8 mouse cellular contexts compared by ENCODE assay signal in genomic region chr19:8954171-8954570, GRCm38 (mm10). TPM values are rescaled to one million over a fixed set of nuclear protein-coding genes. Genes with fewer than 3 reads are reported as not detected.
DNase-seq lines count a peak whose midpoint lies in the region; ATAC-seq and TF ChIP-seq lines count a peak whose summit lies in the region.

No protein-coding gene starts in this region.

- no peak for TF ChIP-seq POLR2A in ES-Bruce4 (IDR thresholded peaks at IDR 0.05; ENCODE audit: insufficient read depth, low read length)

- TF ChIP-seq CTCF in ES-Bruce4 (IDR thresholded peaks at IDR 0.05; ENCODE audit: low read depth, low read length) = no peak

- H3K4me3 ChIP-seq in heart, embryonic 16.5 days (ENCODE audit: low read length) = peak overlapping the region; percentile 98
- peak overlapping the region; percentile 96 for H3K4me3 ChIP-seq in ES-Bruce4 (ENCODE audit: low read depth, low read length)
- H3K4me3 ChIP-seq in forebrain, embryonic 16.5 days (replicated peaks; ENCODE audit: low read length) = peak overlapping the region; percentile 79
- peak overlapping the region; percentile 81 for H3K4me3 ChIP-seq in midbrain, embryonic 10.5 days

- peak overlapping the region; percentile 85 for H3K27ac ChIP-seq in heart, embryonic 16.5 days (ENCODE audit: low read length)
- H3K27ac ChIP-seq in ES-Bruce4 (ENCODE audit: insufficient read depth, low read length) = peak overlapping the region; percentile 41
- H3K27ac ChIP-seq in forebrain, embryonic 16.5 days (ENCODE audit: low read length) = peak overlapping the region; percentile 73
- H3K27ac ChIP-seq in midbrain, embryonic 10.5 days (replicated peaks) = peak overlapping the region; percentile 86

- peaks cover 16% of the 10 kb centered on the region for H3K4me1 ChIP-seq in heart, embryonic 16.5 days (ENCODE audit: control insufficient read depth, insufficient read depth, low read length)
- no peaks in the 10 kb centered on the region for H3K4me1 ChIP-seq in ES-Bruce4 (ENCODE audit: control insufficient read depth, insufficient read depth, low read length)
- peaks cover 35% of the 10 kb centered on the region for H3K4me1 ChIP-seq in forebrain, embryonic 16.5 days (replicated peaks; ENCODE audit: control insufficient read depth, insufficient read depth, low read length)
- H3K4me1 ChIP-seq in midbrain, embryonic 10.5 days = peaks cover 27% of the 10 kb centered on the region

- ATAC-seq in heart, embryonic 16.5 days (replicated peaks; ENCODE audit: extremely low read depth, insufficient read depth, low FRiP score) = no peak
- no peak for ATAC-seq in forebrain, embryonic 16.5 days

- no peak for DNase-seq in heart, postnatal 36 days
- no peak for DNase-seq in midbrain, embryonic 10.5 days (ENCODE audit: low spot score)
- DNase-seq in cerebellum, adult 11 months = no peak
- no peak for DNase-seq in yolk sac, embryonic 10.5 days (ENCODE audit: low spot score)
- DNase-seq in cerebellum, postnatal 14 days = no peak

- H3K9me3 ChIP-seq in heart, embryonic 16.5 days (replicated peaks; ENCODE audit: control insufficient read depth, low read length) = no peaks in the 10 kb centered on the region
- no peaks in the 10 kb centered on the region for H3K9me3 ChIP-seq in ES-Bruce4 (replicated peaks; ENCODE audit: control insufficient read depth, insufficient read depth, low read length, poor library complexity, severe bottlenecking)
- no peaks in the 10 kb centered on the region for H3K9me3 ChIP-seq in forebrain, embryonic 16.5 days (ENCODE audit: control insufficient read depth, low read length)
- H3K9me3 ChIP-seq in midbrain, embryonic 10.5 days (replicated peaks) = no peaks in the 10 kb centered on the region

- H3K36me3 ChIP-seq in heart, embryonic 16.5 days (ENCODE audit: control insufficient read depth, insufficient read depth) = peaks cover 38% of the 10 kb centered on the region
- peaks cover 42% of the 10 kb centered on the region for H3K36me3 ChIP-seq in ES-Bruce4 (ENCODE audit: control insufficient read depth, insufficient read depth, low read length, poor library complexity, severe bottlenecking)
- H3K36me3 ChIP-seq in forebrain, embryonic 16.5 days (ENCODE audit: control insufficient read depth, insufficient read depth) = peaks cover 23% of the 10 kb centered on the region
- H3K36me3 ChIP-seq in midbrain, embryonic 10.5 days = peaks cover 79% of the 10 kb centered on the region

- peak overlapping the region; percentile 91 for H3K9ac ChIP-seq in heart, embryonic 16.5 days (ENCODE audit: low read length)
- H3K9ac ChIP-seq in ES-Bruce4 (ENCODE audit: low read depth, poor library complexity, severe bottlenecking) = peak overlapping the region; percentile 85
- peak overlapping the region; percentile 73 for H3K9ac ChIP-seq in forebrain, embryonic 16.5 days (replicated peaks; ENCODE audit: low read depth, low read length)

- whole genome bisulfite sequencing in heart, embryonic 16.5 days = 4% methylated on average over 9 of the region's 9 CpGs
- 3% methylated on average over 9 of the region's 9 CpGs for WGBS in forebrain, embryonic 16.5 days
- WGBS in midbrain, embryonic 10.5 days = 6% methylated on average over 9 of the region's 9 CpGs

- H3K27me3 ChIP-seq in heart, embryonic 16.5 days (ENCODE audit: control insufficient read depth, insufficient read depth, low read length) = no peaks in the 10 kb centered on the region
- no peaks in the 10 kb centered on the region for H3K27me3 ChIP-seq in ES-Bruce4 (ENCODE audit: control insufficient read depth, insufficient read depth, low read length, poor library complexity, severe bottlenecking)
- no peaks in the 10 kb centered on the region for H3K27me3 ChIP-seq in forebrain, embryonic 16.5 days (replicated peaks; ENCODE audit: control insufficient read depth, insufficient read depth, low read length)
- H3K27me3 ChIP-seq in midbrain, embryonic 10.5 days (ENCODE audit: low read depth, poor library complexity, severe bottlenecking) = no peaks in the 10 kb centered on the region

- intact Hi-C loops in heart, postnatal 36 days (cut with DNase I) = no loop called here

- H3K4me2 ChIP-seq in heart, embryonic 16.5 days (ENCODE audit: low read depth, low read length) = peak overlapping the region; percentile 99
- peak overlapping the region; percentile 98 for H3K4me2 ChIP-seq in forebrain, embryonic 16.5 days (ENCODE audit: low read length)

- TF ChIP-seq EP300 in ES-Bruce4 (IDR thresholded peaks at IDR 0.05; ENCODE audit: insufficient read depth, low read depth, low read length) = no peak

RNA-seq across cellular contexts. Expression of gene Tut1, which starts 0.5 kb away (rescaled TPM):
- polyA plus RNA-seq in heart, embryonic 16.5 days (2015; fragmentation: Nextera tagmentation; extraction: Ambion mirVana) = 17.5 and 18.4 TPM in 2 replicates
- total RNA-seq in heart, postnatal 36 days (2021) = 1 to 10 TPM; 8.1 to 8.9 TPM
- polyA plus RNA-seq in ES-Bruce4 (2011; ENCODE audit: insufficient read depth, insufficient read length, low read depth, missing spikeins) = 26.4 and 30.1 TPM in 2 replicates
- polyA plus RNA-seq in forebrain, embryonic 16.5 days (2015; fragmentation: Nextera tagmentation; extraction: Ambion mirVana) = 33.6 and 35.5 TPM in 2 replicates
- polyA plus RNA-seq in midbrain, embryonic 10.5 days (2016; fragmentation: Nextera tagmentation; extraction: Ambion mirVana) = 36.5 and 40.2 TPM in 2 replicates

RNA-seq across cellular contexts. Expression of gene Mta2, which starts 12.5 kb away (rescaled TPM):
- 92.1 and 96.0 TPM in 2 replicates for polyA plus RNA-seq in heart, embryonic 16.5 days (2015; fragmentation: Nextera tagmentation; extraction: Ambion mirVana)
- 10 to 100 TPM; 33.2 to 38.5 TPM for total RNA-seq in heart, postnatal 36 days (2021)
- polyA plus RNA-seq in ES-Bruce4 (2011; ENCODE audit: insufficient read depth, insufficient read length, low read depth, missing spikeins) = 106 and 108 TPM in 2 replicates
- polyA plus RNA-seq in forebrain, embryonic 16.5 days (2015; fragmentation: Nextera tagmentation; extraction: Ambion mirVana) = 175 and 186 TPM in 2 replicates
- 178 and 191 TPM in 2 replicates for polyA plus RNA-seq in midbrain, embryonic 10.5 days (2016; fragmentation: Nextera tagmentation; extraction: Ambion mirVana)

RNA-seq across cellular contexts. Expression of gene Eef1g, which starts 12.7 kb away (rescaled TPM):
- 239 and 240 TPM in 2 replicates for polyA plus RNA-seq in heart, embryonic 16.5 days (2015; fragmentation: Nextera tagmentation; extraction: Ambion mirVana)
- 100 to 1,000 TPM; 246 to 250 TPM for total RNA-seq in heart, postnatal 36 days (2021)
- 1,175 and 1,274 TPM in 2 replicates for polyA plus RNA-seq in ES-Bruce4 (2011; ENCODE audit: insufficient read depth, insufficient read length, low read depth, missing spikeins)
- 346 and 348 TPM in 2 replicates for polyA plus RNA-seq in forebrain, embryonic 16.5 days (2015; fragmentation: Nextera tagmentation; extraction: Ambion mirVana)
- polyA plus RNA-seq in midbrain, embryonic 10.5 days (2016; fragmentation: Nextera tagmentation; extraction: Ambion mirVana) = 438 and 514 TPM in 2 replicates

RNA-seq across cellular contexts. Expression of gene Eml3, which starts 24.8 kb away (rescaled TPM):
- polyA plus RNA-seq in heart, embryonic 16.5 days (2015; fragmentation: Nextera tagmentation; extraction: Ambion mirVana) = 16.0 and 17.2 TPM in 2 replicates
- total RNA-seq in heart, postnatal 36 days (2021) = 10 to 100 TPM in 1 of 2 experiments, 1 to 10 TPM in 1; 9.5 to 11.0 TPM
- 19.2 and 20.4 TPM in 2 replicates for polyA plus RNA-seq in ES-Bruce4 (2011; ENCODE audit: insufficient read depth, insufficient read length, low read depth, missing spikeins)
- 9.7 and 10.5 TPM in 2 replicates for polyA plus RNA-seq in forebrain, embryonic 16.5 days (2015; fragmentation: Nextera tagmentation; extraction: Ambion mirVana)
- 22.9 and 23.5 TPM in 2 replicates for polyA plus RNA-seq in midbrain, embryonic 10.5 days (2016; fragmentation: Nextera tagmentation; extraction: Ambion mirVana)

RNA-seq across cellular contexts. Expression of gene Rom1, which starts 25.0 kb away (rescaled TPM):
- 2.2 and 2.4 TPM in 2 replicates for polyA plus RNA-seq in heart, embryonic 16.5 days (2015; fragmentation: Nextera tagmentation; extraction: Ambion mirVana)
- 10 to 100 TPM; 19.8 to 30.2 TPM for total RNA-seq in heart, postnatal 36 days (2021)
- 1.6 and 2.2 TPM in 2 replicates for polyA plus RNA-seq in ES-Bruce4 (2011; ENCODE audit: insufficient read depth, insufficient read length, low read depth, missing spikeins)
- 1.7 and 1.8 TPM in 2 replicates for polyA plus RNA-seq in forebrain, embryonic 16.5 days (2015; fragmentation: Nextera tagmentation; extraction: Ambion mirVana)
- 3.5 and 4.2 TPM in 2 replicates for polyA plus RNA-seq in midbrain, embryonic 10.5 days (2016; fragmentation: Nextera tagmentation; extraction: Ambion mirVana)
